Mouse (Mus musculus): ENCODE data around the gene Lalba. TPM values are rescaled to one million over a fixed set of nuclear protein-coding genes. Genes with fewer than 3 reads are reported as not detected.

The Lalba gene
- polyA plus RNA-seq, 1 experiment, result not detected

- H3K36me3 ChIP-seq (replicated peaks; ENCODE audit: low read length), result peaks cover 8% of the 10 kb centered on the region
- peaks cover 32% of the 10 kb centered on the region for H3K27me3 ChIP-seq (replicated peaks)
- H3K9me3 ChIP-seq, result peaks cover 20% of the 10 kb centered on the region
- no peak for TF ChIP-seq GATA1 (IDR thresholded peaks at IDR 0.05; ENCODE audit: borderline replicate concordance, low read length)
- no peak for TF ChIP-seq FLI1 (IDR thresholded peaks at IDR 0.05; ENCODE audit: low read length)
- H3K4me1 ChIP-seq, result peaks cover 52% of the 10 kb centered on the region
- H3K4me3 ChIP-seq (replicated peaks), result peak overlapping the region; percentile 47
These were observed 30.3 kb upstream of the Lalba start for GRCm38 (mm10) chr15:98512799-98513321.

- no peak for TF ChIP-seq FLI1 (IDR thresholded peaks at IDR 0.05; ENCODE audit: low read length)
- TF ChIP-seq GATA1 (IDR thresholded peaks at IDR 0.05; ENCODE audit: borderline replicate concordance, low read length), result no peak
- Histone ChIP-seq H3K36me3 (replicated peaks; ENCODE audit: low read length) (peaks cover 2% of the 10 kb centered on the region), H3K9me3 (peaks cover 20% of the 10 kb centered on the region), H3K4me1 (peaks cover 49% of the 10 kb centered on the region), H3K27me3 (replicated peaks) (peaks cover 35% of the 10 kb centered on the region), H3K4me3 (replicated peaks) (no peak overlapping the region)
These were observed 29.7 kb upstream of the Lalba start for GRCm38 (mm10) chr15:98512232-98512631.

- Histone ChIP-seq H3K4me1 (peaks cover 47% of the 10 kb centered on the region), H3K9me3 (peaks cover 20% of the 10 kb centered on the region), H3K36me3 (replicated peaks; ENCODE audit: low read length) (no peaks in the 10 kb centered on the region), H3K27me3 (replicated peaks) (peaks cover 35% of the 10 kb centered on the region), H3K4me3 (replicated peaks) (peak overlapping the region; percentile 4)
- TF ChIP-seq GATA1 (IDR thresholded peaks at IDR 0.05; ENCODE audit: borderline replicate concordance, low read length), result no peak
- no peak for TF ChIP-seq FLI1 (IDR thresholded peaks at IDR 0.05; ENCODE audit: low read length)
These were observed 28.9 kb upstream of the Lalba start for GRCm38 (mm10) chr15:98511386-98511928.

- H3K4me1 ChIP-seq, result peaks cover 52% of the 10 kb centered on the region
- H3K4me3 ChIP-seq (replicated peaks), result peak overlapping the region; percentile 88
- peaks cover 34% of the 10 kb centered on the region for H3K27me3 ChIP-seq (replicated peaks)
- TF ChIP-seq GATA1 (IDR thresholded peaks at IDR 0.05; ENCODE audit: borderline replicate concordance, low read length), result no peak
- no peak for TF ChIP-seq FLI1 (IDR thresholded peaks at IDR 0.05; ENCODE audit: low read length)
- H3K9me3 ChIP-seq, result peaks cover 17% of the 10 kb centered on the region
- no peaks in the 10 kb centered on the region for H3K36me3 ChIP-seq (replicated peaks; ENCODE audit: low read length)
These were observed 28.2 kb upstream of the Lalba start for GRCm38 (mm10) chr15:98510438-98511385.

GRCm38 (mm10) chr15:98509387-98509786 is 26.9 kb upstream of the Lalba start:
- Histone ChIP-seq H3K4me3 (replicated peaks) (no peak overlapping the region), H3K27me3 (replicated peaks) (peaks cover 33% of the 10 kb centered on the region), H3K4me1 (peaks cover 53% of the 10 kb centered on the region), H3K9me3 (0 out of 2 replicates have a peak, but pooled peaks cover 4% of the 10 kb centered on the region), H3K36me3 (replicated peaks; ENCODE audit: low read length) (no peaks in the 10 kb centered on the region)
- TF ChIP-seq FLI1 (IDR thresholded peaks at IDR 0.05; ENCODE audit: low read length), result no peak
- TF ChIP-seq GATA1 (IDR thresholded peaks at IDR 0.05; ENCODE audit: borderline replicate concordance, low read length), result no peak

GRCm38 (mm10) chr15:98507321-98507720 is 24.8 kb upstream of the Lalba start:
- Histone ChIP-seq H3K4me3 (replicated peaks) (no peak overlapping the region), H3K36me3 (replicated peaks; ENCODE audit: low read length) (no peaks in the 10 kb centered on the region), H3K4me1 (peaks cover 37% of the 10 kb centered on the region), H3K27me3 (replicated peaks) (peaks cover 36% of the 10 kb centered on the region), H3K9me3 (0 out of 2 replicates have a peak, but pooled peaks cover 4% of the 10 kb centered on the region)
- no peak for TF ChIP-seq GATA1 (IDR thresholded peaks at IDR 0.05; ENCODE audit: borderline replicate concordance, low read length)
- no peak for TF ChIP-seq FLI1 (IDR thresholded peaks at IDR 0.05; ENCODE audit: low read length)

GRCm38 (mm10) chr15:98506253-98506957 is 23.9 kb upstream of the Lalba start:
- Histone ChIP-seq H3K9me3 (0 out of 2 replicates have a peak, but pooled peaks cover 4% of the 10 kb centered on the region), H3K4me3 (replicated peaks) (no peak overlapping the region), H3K4me1 (peaks cover 36% of the 10 kb centered on the region), H3K36me3 (replicated peaks; ENCODE audit: low read length) (no peaks in the 10 kb centered on the region), H3K27me3 (replicated peaks) (peaks cover 39% of the 10 kb centered on the region)
- TF ChIP-seq FLI1 (IDR thresholded peaks at IDR 0.05; ENCODE audit: low read length) (no peak), GATA1 (IDR thresholded peaks at IDR 0.05; ENCODE audit: borderline replicate concordance, low read length) (no peak)

- Histone ChIP-seq H3K36me3 (replicated peaks; ENCODE audit: low read length) (no peaks in the 10 kb centered on the region), H3K9me3 (0 out of 2 replicates have a peak, but pooled peaks cover 4% of the 10 kb centered on the region), H3K4me1 (peaks cover 28% of the 10 kb centered on the region), H3K27me3 (replicated peaks) (peaks cover 48% of the 10 kb centered on the region), H3K4me3 (replicated peaks) (peak overlapping the region; percentile 23)
- TF ChIP-seq FLI1 (IDR thresholded peaks at IDR 0.05; ENCODE audit: low read length), result no peak
- no peak for TF ChIP-seq GATA1 (IDR thresholded peaks at IDR 0.05; ENCODE audit: borderline replicate concordance, low read length)
These were observed 22.0 kb upstream of the Lalba start for GRCm38 (mm10) chr15:98504514-98504913.

- peaks cover 52% of the 10 kb centered on the region for H3K27me3 ChIP-seq (replicated peaks)
- TF ChIP-seq GATA1 (IDR thresholded peaks at IDR 0.05; ENCODE audit: borderline replicate concordance, low read length) (no peak), FLI1 (IDR thresholded peaks at IDR 0.05; ENCODE audit: low read length) (no peak)
- H3K4me1 ChIP-seq, result peaks cover 27% of the 10 kb centered on the region
- H3K9me3 ChIP-seq, result no peaks in the 10 kb centered on the region
- no peak overlapping the region for H3K4me3 ChIP-seq (replicated peaks)
- H3K36me3 ChIP-seq (replicated peaks; ENCODE audit: low read length), result no peaks in the 10 kb centered on the region
These were observed 20.8 kb upstream of the Lalba start for GRCm38 (mm10) chr15:98503317-98503716.

All from megakaryocyte, embryonic 14.5 days (primary cell).